Comparison of ENCODE assay signal across 8 mouse cellular contexts in genomic region chr8:124720938-124721861, GRCm38 (mm10). TPM values are rescaled to one million over a fixed set of nuclear protein-coding genes. Genes with fewer than 3 reads are reported as not detected.
DNase-seq lines count a peak whose midpoint lies in the region; ATAC-seq and TF ChIP-seq lines count a peak whose summit lies in the region.

No protein-coding gene starts in this region.

- no peak for TF ChIP-seq POLR2A in cortical plate, adult 2 months (IDR thresholded peaks at IDR 0.05; ENCODE audit: extremely low read depth, insufficient read depth, low read length)

- H3K4me3 ChIP-seq in E14TG2a.4 (replicated peaks; ENCODE audit: low read length) = peak overlapping the region; percentile 99
- peak overlapping the region; percentile 66 for H3K4me3 ChIP-seq in cortical plate, adult 2 months (ENCODE audit: insufficient read depth, low read length)
- peak overlapping the region; percentile 82 for H3K4me3 ChIP-seq in hindbrain, postnatal 0 days (ENCODE audit: low read length)
- peak overlapping the region; percentile 60 for H3K4me3 ChIP-seq in midbrain, embryonic 15.5 days

- 3% methylated on average over 27 of the region's 31 CpGs for WGBS in hindbrain, postnatal 0 days
- WGBS in midbrain, embryonic 15.5 days = 3% methylated on average over 31 of the region's 31 CpGs

- peak overlapping the region; percentile 92 for H3K4me2 ChIP-seq in hindbrain, postnatal 0 days (ENCODE audit: low read depth, low read length)
- H3K4me2 ChIP-seq in midbrain, embryonic 15.5 days = peak overlapping the region; percentile 73

- peaks cover 32% of the 10 kb centered on the region for H3K36me3 ChIP-seq in E14TG2a.4 (ENCODE audit: insufficient read depth, low read length)
- peaks cover 3% of the 10 kb centered on the region; the same call in 1 of the 2 replicates for H3K36me3 ChIP-seq in hindbrain, postnatal 0 days (ENCODE audit: insufficient read depth, low read length)
- H3K36me3 ChIP-seq in midbrain, embryonic 15.5 days (replicated peaks) = peaks cover 3% of the 10 kb centered on the region

- no peak for TF ChIP-seq CTCF in E14TG2a.4 (conservative IDR thresholded peaks at IDR 0.05; ENCODE audit: low read length)
- no peak for TF ChIP-seq CTCF in cortical plate, adult 2 months (IDR thresholded peaks at IDR 0.05; ENCODE audit: extremely low read depth, insufficient read depth, low read length)
- no peak for TF ChIP-seq CTCF in hindbrain, postnatal 0 days (IDR thresholded peaks at IDR 0.05; ENCODE audit: low read depth)

- DNase-seq in kidney, adult 9 months = peak; percentile 13
- DNase-seq in kidney, postnatal 25 days = no peak
- DNase-seq in hindbrain, postnatal 0 days (ENCODE audit: low spot score) = no peak
- no peak for DNase-seq in natural killer cell, adult 2 months (ENCODE audit: low spot score in 2 of 2)
- DNase-seq in cerebellum, postnatal 25 days = no peak

- H3K27me3 ChIP-seq in E14TG2a.4 (ENCODE audit: insufficient read depth, low read length) = no peaks in the 10 kb centered on the region
- H3K27me3 ChIP-seq in hindbrain, postnatal 0 days (ENCODE audit: insufficient read depth, low read length) = no peaks in the 10 kb centered on the region
- no peaks in the 10 kb centered on the region for H3K27me3 ChIP-seq in midbrain, embryonic 15.5 days (replicated peaks)

- H3K27ac ChIP-seq in cortical plate, adult 2 months (ENCODE audit: insufficient read depth, low read length) = no peak overlapping the region
- peak overlapping the region; percentile 77 for H3K27ac ChIP-seq in hindbrain, postnatal 0 days
- peak overlapping the region; percentile 64 for H3K27ac ChIP-seq in midbrain, embryonic 15.5 days

- peaks cover 38% of the 10 kb centered on the region for H3K4me1 ChIP-seq in E14TG2a.4 (replicated peaks; ENCODE audit: low read depth, low read length)
- peaks cover 9% of the 10 kb centered on the region; the same call in 1 of the 2 replicates for H3K4me1 ChIP-seq in cortical plate, adult 2 months (ENCODE audit: control insufficient read depth, insufficient read depth, low read length)
- peaks cover 16% of the 10 kb centered on the region for H3K4me1 ChIP-seq in hindbrain, postnatal 0 days (ENCODE audit: insufficient read depth, low read length)
- H3K4me1 ChIP-seq in midbrain, embryonic 15.5 days = peaks cover 27% of the 10 kb centered on the region

- no peaks in the 10 kb centered on the region for H3K9me3 ChIP-seq in E14TG2a.4 (ENCODE audit: low read length)
- no peaks in the 10 kb centered on the region for H3K9me3 ChIP-seq in hindbrain, postnatal 0 days (ENCODE audit: low read length)
- no peaks in the 10 kb centered on the region for H3K9me3 ChIP-seq in midbrain, embryonic 15.5 days

- peak; percentile 61 for ATAC-seq in hindbrain, postnatal 0 days
- peak; percentile 83 for ATAC-seq in midbrain, embryonic 15.5 days (replicated peaks)

- peak overlapping the region; percentile 86 for H3K9ac ChIP-seq in hindbrain, postnatal 0 days (replicated peaks; ENCODE audit: low read length)
- peak overlapping the region; percentile 66 for H3K9ac ChIP-seq in midbrain, embryonic 15.5 days

RNA-seq across cellular contexts. Expression of gene Ttc13, which starts 0.6 kb away (rescaled TPM):
- polyA plus RNA-seq in cortical plate, adult 2 months (2012; rRNA removed) = 41.3 and 42.6 TPM in 2 replicates
- total RNA-seq in hindbrain, postnatal 0 days (2014; rRNA removed) = 63.1 and 64.2 TPM in 2 replicates
- 57.5 and 58.6 TPM in 2 replicates for polyA plus RNA-seq in hindbrain, postnatal 0 days (2015; fragmentation: Nextera tagmentation; extraction: Ambion mirVana)
- polyA plus RNA-seq in midbrain, embryonic 15.5 days (2015; fragmentation: Nextera tagmentation; extraction: Ambion mirVana) = 69.4 and 70.2 TPM in 2 replicates

RNA-seq across cellular contexts. Expression of gene Arv1, which starts 0.7 kb away (rescaled TPM):
- polyA plus RNA-seq in cortical plate, adult 2 months (2012; rRNA removed) = 18.5 and 21.1 TPM in 2 replicates
- 11.1 and 17.5 TPM in 2 replicates for total RNA-seq in hindbrain, postnatal 0 days (2014; rRNA removed)
- 31.5 and 33.5 TPM in 2 replicates for polyA plus RNA-seq in hindbrain, postnatal 0 days (2015; fragmentation: Nextera tagmentation; extraction: Ambion mirVana)
- 32.7 and 37.6 TPM in 2 replicates for polyA plus RNA-seq in midbrain, embryonic 15.5 days (2015; fragmentation: Nextera tagmentation; extraction: Ambion mirVana)

RNA-seq across cellular contexts. Expression of gene Fam89a, which starts 30.4 kb away (rescaled TPM):
- polyA plus RNA-seq in cortical plate, adult 2 months (2012; rRNA removed) = 1.1 and 1.7 TPM in 2 replicates
- total RNA-seq in hindbrain, postnatal 0 days (2014; rRNA removed) = 0.25 TPM in 1 of 2 replicates, not detected in the other
- 0.45 and 0.87 TPM in 2 replicates for polyA plus RNA-seq in hindbrain, postnatal 0 days (2015; fragmentation: Nextera tagmentation; extraction: Ambion mirVana)
- polyA plus RNA-seq in midbrain, embryonic 15.5 days (2015; fragmentation: Nextera tagmentation; extraction: Ambion mirVana) = 0.17 and 0.37 TPM in 2 replicates

RNA-seq across cellular contexts. Expression of gene 2310022B05Rik, which starts 58.0 kb away (rescaled TPM):
- polyA plus RNA-seq in cortical plate, adult 2 months (2012; rRNA removed) = 61.1 and 64.2 TPM in 2 replicates
- 100 and 106 TPM in 2 replicates for total RNA-seq in hindbrain, postnatal 0 days (2014; rRNA removed)
- polyA plus RNA-seq in hindbrain, postnatal 0 days (2015; fragmentation: Nextera tagmentation; extraction: Ambion mirVana) = 27.0 and 30.2 TPM in 2 replicates
- 21.8 and 23.6 TPM in 2 replicates for polyA plus RNA-seq in midbrain, embryonic 15.5 days (2015; fragmentation: Nextera tagmentation; extraction: Ambion mirVana)
